Mouse (Mus musculus) lung, postnatal 0 days (tissue): ENCODE measurements at regions not wholly inside any gene's neighbourhood (a gene's known extent, or its start where the extent isn't known, plus 50 kb on each side); places are given as distances from the start of the nearest gene placed in this dataset.

Experiments
- CTCF ChIP-seq: IDR thresholded peaks from 2 replicates; pipeline ENCODE4 v1.5.1; 2016; ENCODE audit warnings: antibody characterized with exemption, mild to moderate bottlenecking
- EP300 ChIP-seq: IDR thresholded peaks from 2 replicates; pipeline ENCODE4 v1.6.1; 2016; ENCODE audit warnings: antibody characterized with exemption, mild to moderate bottlenecking, control low read depth

GRCm38 (mm10) chr1:105925617-105926370 is 64.4 kb upstream of the Zcchc2 start:
- no peak for TF ChIP-seq CTCF
- peak; percentile 52; the same call in 1 of the 2 replicates for TF ChIP-seq EP300
